Mouse (Mus musculus) small intestine, adult 2 months (tissue): ENCODE measurements around the gene Prkca. TPM values are rescaled to one million over a fixed set of nuclear protein-coding genes. Genes with fewer than 3 reads are reported as not detected.

Experiments used
- H3K27ac ChIP-seq: fragments of 200-500 bp; 2 replicates; pipeline ENCODE4 v1.5.1; 2012; ENCODE audit warnings: low read depth, low read length, control low read depth, inconsistent platforms; ENCODE audit not compliant: insufficient read depth
- H3K27me3 ChIP-seq: fragments of 200-500 bp; 2 replicates; pipeline ENCODE4 v1.6.1; 2012; ENCODE audit warnings: mild to moderate bottlenecking, moderate library complexity, low read length, inconsistent platforms; ENCODE audit not compliant: control insufficient read depth, insufficient read depth
- H3K36me3 ChIP-seq: fragments of 200-500 bp; 2 replicates; pipeline ENCODE4 v1.6.1; 2012; ENCODE audit warnings: mild to moderate bottlenecking, low read length, control low read depth, inconsistent platforms; ENCODE audit not compliant: control insufficient read depth, insufficient read depth
- H3K4me1 ChIP-seq: fragments of 200-500 bp; 2 replicates; pipeline ENCODE4 v1.6.1; 2012; ENCODE audit warnings: low read length, inconsistent platforms, mixed read lengths; ENCODE audit not compliant: control insufficient read depth, insufficient read depth, insufficient read length
- H3K4me3 ChIP-seq: fragments of 200-500 bp; 2 replicates; pipeline ENCODE4 v1.5.1; 2012; ENCODE audit warnings: low read depth, mild to moderate bottlenecking, control low read depth, inconsistent platforms, low read length, moderate library complexity
- CTCF ChIP-seq: fragments of 200-500 bp; IDR thresholded peaks from 2 replicates; pipeline ENCODE4 v1.5.1; 2012; ENCODE audit warnings: low read depth, mild to moderate bottlenecking, control low read depth, inconsistent platforms, low read length, moderate library complexity, mixed read lengths; ENCODE audit not compliant: insufficient replicate concordance, insufficient read length; ENCODE audit errors: extremely low read depth
- POLR2A ChIP-seq: fragments of 200-500 bp; IDR thresholded peaks from 2 replicates; pipeline ENCODE4 v1.6.1; 2012; ENCODE audit warnings: low read depth, mild to moderate bottlenecking, control low read depth, inconsistent platforms, low read length, moderate library complexity
- WGBS: fragments of 180-500 bp; shearing (Covaris S2); methylation state at CpG from one replicate; pipeline ENCODE4 v1.1.7; 2018; 5-methylcytosine and 5-hydroxymethylcytosine counted together
- polyA plus RNA-seq: library from polyadenylated mRNA; depleted of rRNA; stranded (reverse); fragments of >200 nt; gene quantifications from 2 replicates; pipeline ENCODE4 v1.2.3, GENCODE M21; 2012

The Prkca gene
- polyA plus RNA-seq, 1 experiment: 13.9 TPM

DNA sequence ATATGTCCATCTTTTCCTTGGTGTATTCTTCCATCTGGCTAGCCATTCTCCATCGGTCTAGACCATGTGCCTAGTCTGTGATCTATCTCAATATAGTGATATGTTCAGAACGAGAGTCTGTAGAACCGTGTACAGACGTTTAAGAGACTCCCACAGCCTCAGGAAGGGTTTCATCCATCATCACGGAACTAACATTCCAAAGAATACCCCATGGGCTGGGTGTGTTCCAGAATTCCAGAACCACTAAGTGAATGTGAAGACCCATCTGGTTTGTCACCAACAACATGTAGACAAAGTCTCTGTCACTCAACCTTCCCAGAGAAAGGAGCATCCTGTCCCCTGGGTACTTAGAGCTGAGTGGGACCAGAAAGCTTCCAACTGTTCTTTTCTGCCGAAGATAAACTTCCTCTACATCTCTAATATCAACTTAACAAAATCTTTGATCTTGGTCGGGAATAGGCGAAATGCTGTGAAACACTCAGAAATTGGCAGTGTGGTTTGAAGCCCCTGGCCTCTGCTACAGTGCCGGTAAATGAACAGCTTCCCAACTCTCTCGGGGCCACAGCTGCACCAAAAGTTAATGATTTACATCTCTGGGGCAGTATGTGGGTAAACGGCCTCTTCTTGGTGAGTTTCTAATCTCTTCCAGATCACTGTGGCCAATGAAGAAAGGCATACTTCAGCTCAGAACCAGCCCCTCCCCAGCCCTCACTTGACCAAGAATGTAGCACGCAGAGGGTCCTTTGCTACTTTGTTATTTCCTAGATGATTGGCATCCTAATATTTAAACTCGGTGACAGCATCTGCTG is 92.7 kb downstream of the Prkca start:
- H3K4me1 ChIP-seq: peaks cover 39% of the 10 kb centered on the region
- no peak overlapping the region for H3K27ac ChIP-seq
- no peak overlapping the region for H3K4me3 ChIP-seq
- WGBS: 30% methylated on average over 13 of the region's 13 CpGs
- TF ChIP-seq POLR2A (no peak), CTCF (no peak)
- H3K36me3 ChIP-seq: no peaks in the 10 kb centered on the region
- no peaks in the 10 kb centered on the region for H3K27me3 ChIP-seq

DNA sequence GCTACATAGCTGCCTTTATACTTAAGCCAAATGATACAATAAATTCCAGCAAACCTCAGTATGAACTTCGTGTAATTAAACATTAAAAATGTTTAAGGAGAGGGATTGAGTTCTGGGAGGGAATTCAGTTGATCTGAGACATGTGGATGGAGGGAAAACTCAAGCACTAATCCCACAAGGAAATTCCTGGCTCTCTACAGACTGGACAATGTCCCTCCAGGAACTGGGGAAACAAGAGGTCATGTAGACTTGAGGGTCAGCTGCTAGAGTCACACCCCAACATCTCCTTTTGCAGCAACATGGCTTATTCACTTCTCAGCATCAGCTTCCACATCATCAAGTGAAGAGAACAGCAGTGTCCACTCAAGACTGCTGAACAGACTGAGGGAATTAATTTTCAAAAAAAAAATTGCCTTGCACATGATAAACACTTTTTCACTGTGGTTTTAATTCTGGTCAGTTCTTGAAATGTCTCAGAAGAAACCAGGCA is 93.5 kb downstream of the Prkca start:
- H3K4me1 ChIP-seq: peaks cover 39% of the 10 kb centered on the region
- H3K4me3 ChIP-seq: no peak overlapping the region
- TF ChIP-seq CTCF (no peak), POLR2A (no peak)
- H3K27ac ChIP-seq: no peak overlapping the region
- H3K36me3 ChIP-seq: no peaks in the 10 kb centered on the region
- H3K27me3 ChIP-seq: no peaks in the 10 kb centered on the region
- 38% methylated on average over 1 of the region's 1 CpGs for WGBS

DNA sequence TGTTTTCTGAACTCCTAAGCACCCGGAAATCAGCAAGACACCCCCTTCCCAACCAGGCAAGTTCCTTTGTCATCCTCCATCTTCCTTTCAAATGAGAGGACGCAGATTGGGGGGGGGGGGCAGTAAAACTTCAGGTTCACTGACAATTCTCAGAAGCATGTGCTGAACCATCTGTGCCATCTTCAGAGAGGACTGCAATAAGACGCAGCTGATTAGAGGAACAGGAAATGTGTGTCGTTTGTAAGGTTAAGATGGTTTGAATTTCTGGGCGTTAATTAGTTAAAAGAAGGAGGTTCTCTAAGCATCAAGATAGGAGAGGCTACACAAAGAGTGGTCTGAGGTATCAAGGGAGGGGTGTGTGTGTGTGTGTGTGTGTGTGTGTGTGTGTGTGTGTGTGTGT is 94.2 kb downstream of the Prkca start:
- no peak for TF ChIP-seq POLR2A
- no peak for TF ChIP-seq CTCF
- no peaks in the 10 kb centered on the region for H3K36me3 ChIP-seq
- peaks cover 39% of the 10 kb centered on the region for H3K4me1 ChIP-seq
- H3K27ac ChIP-seq: no peak overlapping the region
- H3K27me3 ChIP-seq: no peaks in the 10 kb centered on the region
- WGBS: 61% methylated on average over 5 of the region's 5 CpGs
- no peak overlapping the region for H3K4me3 ChIP-seq

DNA sequence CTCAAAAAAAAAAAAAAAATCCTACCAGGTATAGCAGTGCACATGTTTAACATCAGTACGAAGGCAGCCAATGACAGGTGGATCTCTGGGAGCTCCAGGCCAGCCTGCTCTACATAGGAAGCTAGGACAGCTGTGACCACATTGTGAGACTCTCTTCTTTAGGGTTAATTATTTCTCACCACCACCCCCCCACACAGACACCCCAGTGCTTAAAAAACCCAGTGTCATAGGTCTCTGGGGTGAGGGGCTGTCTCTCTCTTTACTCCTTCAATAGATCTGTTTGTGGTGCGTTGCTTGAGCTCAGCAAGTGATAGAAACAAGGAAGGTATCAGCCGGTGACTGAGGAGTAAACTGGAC is 94.7 kb downstream of the Prkca start:
- 76% methylated on average over 3 of the region's 3 CpGs for WGBS
- Histone ChIP-seq H3K4me3 (no peak overlapping the region), H3K36me3 (no peaks in the 10 kb centered on the region), H3K27me3 (no peaks in the 10 kb centered on the region), H3K4me1 (peaks cover 39% of the 10 kb centered on the region), H3K27ac (no peak overlapping the region)
- TF ChIP-seq POLR2A (no peak), CTCF (no peak)

DNA sequence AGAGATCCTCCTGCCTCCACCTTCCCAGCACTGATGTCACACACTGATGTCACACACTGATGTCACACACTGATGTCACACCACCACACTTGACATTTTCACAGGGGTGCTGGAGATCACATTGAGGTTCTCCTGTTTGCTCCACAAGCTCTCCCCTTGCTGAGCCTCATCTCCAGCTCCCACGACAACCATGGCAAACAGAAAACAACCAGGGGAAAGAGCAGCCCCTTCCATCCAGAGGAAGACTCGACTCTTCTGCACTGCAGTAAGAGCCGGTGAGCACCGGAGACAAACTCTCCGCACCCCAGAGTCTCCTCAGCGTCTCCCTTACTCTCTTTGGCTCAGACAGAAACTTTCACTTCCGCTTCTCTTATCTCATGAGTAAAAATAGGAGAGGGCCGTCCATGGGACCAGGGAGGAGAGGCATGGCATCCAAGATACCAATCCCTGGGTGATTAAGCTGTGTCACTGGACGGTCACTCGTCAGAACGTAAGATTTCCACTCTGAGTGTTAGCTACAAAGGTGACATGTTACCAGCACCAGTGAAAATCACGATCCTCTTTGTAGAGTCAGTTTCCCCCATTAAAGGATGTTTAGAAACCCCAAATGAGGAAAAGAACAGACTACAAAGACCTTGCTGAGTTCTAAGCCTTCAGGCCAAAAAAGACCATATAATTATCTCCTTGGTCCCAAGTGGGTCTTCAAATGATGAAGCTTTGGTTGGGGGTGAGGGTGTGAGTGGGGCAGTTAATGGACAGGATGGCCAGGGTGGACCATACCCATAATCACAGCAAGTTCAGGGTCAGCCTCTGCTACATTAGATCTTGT is 95.3 kb downstream of the Prkca start:
- Histone ChIP-seq H3K4me1 (peaks cover 41% of the 10 kb centered on the region), H3K27me3 (no peaks in the 10 kb centered on the region), H3K4me3 (no peak overlapping the region), H3K27ac (peak overlapping the region; percentile 13; the same call in 1 of the 2 replicates), H3K36me3 (no peaks in the 10 kb centered on the region)
- TF ChIP-seq POLR2A: no peak
- TF ChIP-seq CTCF: no peak
- WGBS: 19% methylated on average over 12 of the region's 12 CpGs

DNA sequence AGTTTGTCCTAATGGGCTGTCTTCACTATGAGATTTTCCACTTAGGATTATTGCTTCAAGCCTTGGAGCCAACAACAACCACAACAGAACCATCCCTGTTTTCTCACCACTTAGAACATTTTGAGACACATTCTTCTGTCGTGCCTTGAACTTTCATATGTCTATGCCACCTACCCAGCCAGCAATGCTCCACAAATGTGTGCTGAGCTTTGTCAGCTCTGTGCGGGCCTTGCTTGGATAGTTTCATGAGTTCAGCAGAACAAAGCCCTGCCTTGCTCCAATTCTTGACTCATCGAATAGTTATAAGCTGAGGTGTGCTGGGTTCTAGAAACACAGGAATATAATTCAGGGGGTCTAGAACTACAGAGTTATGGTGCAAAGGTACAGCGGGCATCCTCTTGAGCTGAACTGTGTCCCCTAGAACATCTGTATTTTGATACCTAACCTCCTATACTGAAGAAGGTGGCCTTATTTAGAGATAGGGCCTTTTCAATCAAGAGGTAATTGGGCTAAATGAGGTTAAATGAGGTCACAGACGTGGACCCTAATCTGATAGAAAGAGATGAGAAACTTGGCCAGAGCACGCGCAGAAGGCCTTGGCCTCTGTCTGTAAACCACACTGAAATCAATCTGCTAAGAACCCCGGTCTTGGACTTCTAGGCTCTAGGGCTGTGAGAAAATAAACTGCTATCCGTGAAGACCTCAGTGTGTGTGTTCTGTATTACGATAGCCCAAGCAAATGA is 96.4 kb downstream of the Prkca start:
- no peak overlapping the region for H3K27ac ChIP-seq
- H3K36me3 ChIP-seq: no peaks in the 10 kb centered on the region
- H3K4me3 ChIP-seq: no peak overlapping the region
- H3K27me3 ChIP-seq: no peaks in the 10 kb centered on the region
- peaks cover 42% of the 10 kb centered on the region; the same call in 1 of the 2 replicates for H3K4me1 ChIP-seq
- TF ChIP-seq CTCF: no peak
- no peak for TF ChIP-seq POLR2A
- 81% methylated on average over 10 of the region's 10 CpGs for WGBS

DNA sequence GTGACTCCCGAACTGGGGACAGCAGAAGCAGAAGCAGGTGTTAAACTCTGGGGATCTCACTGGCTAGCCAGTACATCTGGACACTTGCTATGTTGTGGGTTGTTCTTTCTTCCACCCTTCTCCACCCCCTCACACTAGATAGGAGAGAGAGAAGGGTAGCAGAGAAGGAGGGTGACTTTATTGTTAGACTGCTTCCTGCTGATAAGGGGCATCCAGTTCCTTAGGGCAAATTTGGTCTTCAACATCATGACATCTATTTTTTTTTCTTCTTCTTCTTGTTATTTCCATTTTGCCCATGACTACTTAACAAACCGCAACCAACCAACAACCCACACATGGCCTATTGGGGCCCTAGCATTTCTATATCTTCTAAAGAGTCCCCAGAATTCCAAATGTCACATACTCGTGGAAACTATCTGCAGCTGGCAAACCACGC is 97.4 kb downstream of the Prkca start:
- 56% methylated on average over 4 of the region's 4 CpGs for WGBS
- peaks cover 39% of the 10 kb centered on the region; the same call in 1 of the 2 replicates for H3K4me1 ChIP-seq
- H3K27ac ChIP-seq: no peak overlapping the region
- no peaks in the 10 kb centered on the region for H3K36me3 ChIP-seq
- H3K27me3 ChIP-seq: no peaks in the 10 kb centered on the region
- TF ChIP-seq POLR2A (no peak), CTCF (no peak)
- no peak overlapping the region for H3K4me3 ChIP-seq
